Mouse (Mus musculus): ENCODE data around the gene Rgs9bp. TPM values are rescaled to one million over a fixed set of nuclear protein-coding genes. Genes with fewer than 3 reads are reported as not detected.

The Rgs9bp gene
- 0.09 to 0.22 TPM (median 0.18 TPM) in 3 of 4 replicates, not detected in the other for total RNA-seq (2023)

GRCm38 (mm10) chr7:35585191-35586054 is at the start of gene Rgs9bp:
Gene Rgs9bp, minus strand, starts transcription at chr7:35585582.

GRCm38 (mm10) chr7:35586055-35586905 is 898 bp upstream of the Rgs9bp start, which contains the start of gene Ankrd27:
Gene Ankrd27, plus strand, starts transcription at chr7:35586244.

GRCm38 (mm10) chr7:35556205-35556603 is 29.2 kb downstream of the Rgs9bp start, which contains the start of gene Nudt19:
Gene Nudt19, minus strand, starts transcription at chr7:35556304.

GRCm38 (mm10) chr7:35537562-35537961 is 47.8 kb downstream of the Rgs9bp start, which contains the start of gene Tdrd12:
Gene Tdrd12, minus strand, starts transcription at chr7:35537745.

Other genes with a start within 250 kb of the Rgs9bp start
- gene Faap24, start 188.7 kb downstream of the Rgs9bp start, total RNA-seq (2023) = 10.5 to 14.9 TPM (median 13.4 TPM) in 4 replicates
- gene Cep89, start 188.5 kb downstream of the Rgs9bp start, total RNA-seq (2023) = 24.7 to 31.6 TPM (median 28.4 TPM) in 4 replicates
- gene Slc7a9, start 136.8 kb downstream of the Rgs9bp start, total RNA-seq (2023) = not detected in 4 replicates
- not detected in 4 replicates for gene Tdrd12, start 47.8 kb downstream of the Rgs9bp start, total RNA-seq (2023)
- gene Nudt19, start 29.3 kb downstream of the Rgs9bp start, total RNA-seq (2023) = 20.8 to 28.5 TPM (median 25.4 TPM) in 4 replicates
- gene Ankrd27, start 662 bp upstream of the Rgs9bp start, total RNA-seq (2023) = 36.5 to 48.4 TPM (median 43.6 TPM) in 4 replicates
- gene Pdcd5, start 61.9 kb upstream of the Rgs9bp start, total RNA-seq (2023) = 49.0 to 51.5 TPM (median 50.9 TPM) in 4 replicates
- gene Dpy19l3, start 168.9 kb upstream of the Rgs9bp start, total RNA-seq (2023) = 43.7 to 56.3 TPM (median 46.5 TPM) in 4 replicates
- 78.3 to 110 TPM (median 95.0 TPM) in 4 replicates for gene Zfp507, start 217.4 kb upstream of the Rgs9bp start, total RNA-seq (2023)